Mouse (Mus musculus): Measurements from ENCODE around the gene Gp5. TPM values are rescaled to one million over a fixed set of nuclear protein-coding genes. Genes with fewer than 3 reads are reported as not detected.

Gp5 gene
- total RNA-seq, 2 experiments from 2014 or later = 2.0 to 2.1 TPM

DNA sequence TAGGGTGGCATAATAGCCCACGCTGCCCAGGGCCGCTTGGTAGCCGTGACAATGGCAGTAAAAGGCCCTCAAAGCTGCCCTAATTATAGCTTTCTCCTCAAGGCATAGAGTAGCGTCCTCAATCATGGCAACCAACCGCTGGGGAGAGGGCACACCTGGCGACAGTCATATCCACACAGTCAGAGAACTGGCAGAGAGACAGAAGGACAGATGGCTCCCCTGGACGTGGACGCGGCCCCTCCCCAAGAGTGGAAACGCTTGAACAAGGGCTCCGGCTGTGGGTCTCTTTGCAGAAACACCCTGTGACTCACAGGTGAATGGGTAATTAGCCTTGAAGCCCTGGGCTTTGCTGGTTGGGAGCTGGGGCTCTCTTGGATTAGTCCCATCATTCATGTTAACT, 32.2 kb downstream of the Gp5 start:
- no peak for DNase-seq

DNA sequence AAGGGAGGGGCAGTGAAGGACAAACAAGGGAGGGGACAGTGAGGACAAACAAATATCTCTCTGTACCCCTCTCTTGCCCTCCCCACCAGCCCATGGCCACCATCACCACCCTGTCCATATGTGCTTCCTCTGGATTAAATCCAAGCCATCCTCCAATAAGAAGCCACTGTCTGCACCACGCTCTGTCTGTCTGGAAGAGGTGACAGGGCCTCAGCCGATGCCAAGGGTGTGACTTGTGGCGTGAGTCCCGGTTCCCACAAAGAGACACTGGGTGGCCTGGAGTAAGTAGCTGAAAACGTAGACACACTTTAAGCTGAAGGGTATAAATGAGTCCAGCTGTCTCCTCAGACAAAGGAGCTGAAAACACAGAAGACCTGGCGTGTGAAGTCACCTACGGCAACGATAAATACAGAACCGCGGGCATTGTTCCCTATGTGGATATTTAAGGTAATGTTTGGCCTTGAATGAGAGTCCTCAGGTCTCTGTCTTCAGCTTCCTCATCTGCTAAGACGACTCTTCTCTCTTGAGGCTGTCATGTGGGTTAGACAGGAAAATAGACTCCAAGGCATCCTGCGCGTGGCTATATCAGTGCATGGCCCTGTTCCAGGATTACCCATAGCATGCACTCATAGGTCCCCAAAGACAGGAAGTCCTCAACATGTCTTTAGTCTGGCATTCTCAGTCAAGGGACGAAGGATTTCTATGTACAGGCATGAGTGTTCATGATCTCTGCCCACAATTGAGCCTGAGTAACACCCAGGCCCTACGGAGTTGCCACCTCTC, 34.8 kb downstream of the Gp5 start:
- no peak for DNase-seq

DNA sequence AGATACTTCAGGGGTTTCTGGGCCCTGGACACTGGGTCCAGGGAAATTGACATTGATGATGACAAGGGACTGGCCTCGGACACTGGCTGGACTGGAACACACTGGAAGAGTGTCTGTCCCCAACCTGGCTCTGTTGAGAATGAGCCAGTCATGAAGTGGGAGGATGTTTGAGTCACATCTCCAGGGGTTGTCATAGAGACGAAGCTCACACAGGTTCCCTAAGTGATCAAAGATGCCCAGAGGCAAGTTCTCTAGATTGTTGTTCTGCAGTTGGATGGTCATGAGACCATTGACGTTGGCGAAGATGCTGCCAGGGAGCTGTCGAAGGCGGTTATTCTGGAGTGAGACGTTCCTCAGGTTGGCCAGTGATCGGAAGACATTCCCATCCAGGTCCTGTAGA, 37.5 kb downstream of the Gp5 start:
- no peak for DNase-seq

DNA sequence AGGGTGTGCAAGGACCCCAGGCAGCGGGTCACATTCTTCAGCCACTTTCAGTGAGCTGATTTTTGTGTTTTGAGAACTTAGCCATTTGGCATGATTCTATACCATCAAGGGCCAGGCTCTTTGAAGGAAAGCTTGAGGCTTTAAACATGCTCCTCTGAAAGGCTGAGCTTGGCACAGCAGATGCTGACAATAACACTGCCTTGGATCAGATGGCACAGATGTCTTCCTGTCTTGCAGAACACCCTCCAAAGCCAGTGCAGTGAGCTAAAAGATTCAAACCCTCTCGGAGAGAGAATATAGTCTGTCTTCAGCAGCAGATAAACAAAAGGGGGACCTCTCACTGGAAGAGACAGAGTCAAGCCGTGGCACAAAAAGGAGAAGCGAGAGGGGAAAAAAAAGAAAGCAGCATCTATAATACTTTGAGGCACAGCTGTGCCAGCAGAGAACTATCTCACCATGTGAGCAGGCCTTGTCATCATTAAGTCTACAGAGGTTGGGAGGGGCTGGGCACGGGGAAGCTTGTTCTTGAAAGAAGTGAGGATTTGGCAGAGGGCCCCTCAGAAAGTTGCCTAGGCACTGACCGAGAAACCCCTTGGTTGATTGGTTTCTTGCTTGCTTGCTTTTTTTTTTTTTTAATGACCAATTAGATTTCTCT, 38.5 kb downstream of the Gp5 start:
- DNase-seq = no peak

DNA sequence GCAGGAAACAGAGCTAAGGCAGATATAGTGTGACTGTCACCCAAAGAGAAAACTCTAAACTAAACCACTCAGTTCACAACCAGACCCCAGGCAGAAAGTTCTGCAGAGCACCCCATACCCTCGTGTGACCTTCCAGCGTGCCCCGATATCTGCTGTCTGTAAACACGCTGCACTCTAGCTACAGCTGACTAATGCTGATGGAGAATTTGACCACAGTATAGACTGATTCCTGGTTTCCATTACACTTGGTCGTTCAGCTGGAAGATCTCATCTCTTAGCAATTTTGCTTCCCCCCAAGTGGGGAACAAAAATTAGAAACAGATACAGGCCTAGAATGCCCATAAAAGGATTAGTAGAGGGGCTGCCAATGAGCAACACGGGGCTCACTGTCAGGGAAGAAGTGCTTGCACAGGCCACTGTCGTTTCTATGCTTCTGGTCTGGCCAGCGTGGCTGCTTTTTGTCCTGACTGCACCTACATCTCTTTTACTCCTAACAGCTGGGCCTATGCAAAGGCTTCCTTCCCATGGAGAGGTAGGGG, 39.3 kb downstream of the Gp5 start:
- DNase-seq = no peak

DNA sequence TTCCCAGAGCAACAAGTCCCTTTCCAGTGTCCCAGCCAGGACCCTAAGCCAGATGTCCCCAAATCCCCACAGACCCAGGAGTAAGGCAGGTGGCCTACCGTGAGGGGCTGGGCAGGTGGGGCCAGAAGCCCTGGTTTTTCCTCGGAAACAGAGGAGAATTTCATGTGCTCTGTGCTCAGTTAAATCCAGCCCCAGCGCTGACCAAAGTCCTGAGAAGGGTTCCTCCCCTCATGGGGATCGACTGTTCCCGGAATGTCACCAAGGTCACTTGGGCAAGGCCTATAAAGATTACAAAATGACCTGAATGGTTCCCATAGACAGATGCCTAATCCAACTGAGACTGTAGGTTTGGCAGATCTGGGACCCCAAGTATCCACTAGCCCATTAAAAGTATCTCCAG, 43.2 kb downstream of the Gp5 start, which contains the start of gene Cpn2:
Cpn2 (minus strand) TSS at position 141 of the 400 bp plus-strand sequence.
- DNase-seq = no peak

DNA sequence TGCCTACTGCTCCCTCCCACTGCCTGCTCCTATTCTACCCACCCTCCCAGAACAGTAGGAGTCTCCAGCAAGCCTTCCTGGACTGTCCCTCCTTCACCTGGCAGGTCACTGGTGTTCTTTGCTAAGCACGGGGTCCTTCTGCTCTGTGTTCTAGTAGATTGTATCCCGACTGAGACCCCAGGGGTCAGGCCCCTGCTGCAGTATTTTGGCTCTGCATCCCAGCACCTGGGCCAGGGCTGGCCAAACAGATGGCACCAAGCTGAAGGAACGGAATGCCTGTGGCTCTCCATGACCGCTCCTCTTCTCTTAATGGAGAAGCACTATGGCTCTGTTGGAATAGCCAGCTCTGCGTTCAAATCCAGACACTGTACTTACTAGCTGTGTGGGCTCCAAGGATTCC, 44.0 kb downstream of the Gp5 start:
- no peak for DNase-seq

DNA sequence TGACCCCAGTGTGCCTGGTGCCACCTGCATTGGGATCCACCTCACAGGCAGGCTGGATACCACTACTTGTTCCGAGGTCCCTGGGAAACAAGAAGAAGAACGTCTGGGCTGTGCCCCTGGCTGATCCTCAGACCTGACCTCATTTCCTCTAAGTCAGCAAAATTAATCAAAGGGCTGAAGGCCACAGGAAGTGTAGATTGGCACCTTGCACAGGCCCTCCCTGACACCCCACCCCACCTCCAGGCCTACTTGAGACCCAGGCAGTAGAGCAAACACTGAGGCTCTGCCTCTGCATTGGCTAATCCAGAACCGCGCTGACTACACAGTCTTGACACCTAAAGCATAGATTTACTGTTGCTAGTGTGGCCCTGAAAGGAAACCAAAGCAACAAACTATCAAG, 45.0 kb downstream of the Gp5 start:
- no peak for DNase-seq

DNA sequence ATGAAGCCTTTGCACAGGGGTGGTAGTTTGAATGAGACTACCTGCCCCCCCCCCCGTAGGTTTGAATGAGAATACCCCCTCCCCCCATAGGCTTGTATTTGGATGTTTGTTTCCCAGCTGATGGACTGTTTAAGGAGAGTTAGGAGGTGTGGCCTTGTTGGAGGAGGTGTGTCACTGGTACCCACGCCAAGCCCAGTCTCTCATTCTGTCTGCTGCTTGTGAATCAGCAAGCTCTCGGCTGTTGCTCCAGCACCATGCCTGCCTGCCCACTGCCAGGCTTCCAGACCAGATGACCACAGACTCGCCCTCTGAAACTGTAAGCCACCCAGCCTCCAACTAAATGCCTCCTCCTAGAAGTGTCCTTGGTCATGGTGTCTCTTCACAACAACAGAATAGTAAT, 47.4 kb downstream of the Gp5 start:
- DNase-seq = no peak

DNA sequence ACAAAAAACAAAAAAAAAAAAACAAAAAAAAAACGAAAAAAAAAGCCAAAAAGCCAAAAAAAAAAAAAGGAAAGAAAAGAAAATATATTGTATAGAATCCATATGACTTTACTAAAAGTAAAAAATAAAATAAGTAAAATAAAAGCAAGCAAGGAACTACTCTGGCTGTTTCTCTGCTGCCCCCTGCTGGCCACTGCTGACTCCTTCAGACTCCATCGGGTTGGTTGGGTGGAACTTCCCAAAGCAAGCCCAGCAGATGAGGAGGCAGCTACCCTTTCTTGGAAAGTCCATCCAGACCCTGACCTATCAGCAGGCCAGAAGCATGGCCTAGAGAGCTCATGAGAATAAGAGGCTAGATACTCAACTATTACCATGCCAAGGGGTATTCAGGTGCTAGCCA, 47.9 kb downstream of the Gp5 start:
- peak; percentile 42 to 48 for DNase-seq

DNA sequence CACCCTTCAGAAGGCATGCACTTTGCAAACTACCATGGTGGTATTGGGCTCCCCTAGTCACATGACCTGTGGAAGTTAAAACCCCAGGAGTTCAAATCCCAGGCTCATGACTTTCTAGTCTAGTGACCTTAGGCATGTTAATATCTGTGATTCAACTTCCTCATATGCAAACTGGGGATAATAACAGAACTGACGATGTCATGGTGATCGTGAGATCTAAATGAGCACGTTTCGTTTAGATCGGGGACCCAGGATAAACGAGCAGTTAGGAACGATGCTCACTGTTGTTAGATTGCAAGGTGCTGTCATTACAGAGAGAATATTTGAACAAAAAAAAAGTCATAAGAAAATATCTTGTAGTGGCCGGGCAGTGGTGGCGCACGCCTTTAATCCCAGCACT, 48.4 kb downstream of the Gp5 start:
- DNase-seq = no peak

DNA sequence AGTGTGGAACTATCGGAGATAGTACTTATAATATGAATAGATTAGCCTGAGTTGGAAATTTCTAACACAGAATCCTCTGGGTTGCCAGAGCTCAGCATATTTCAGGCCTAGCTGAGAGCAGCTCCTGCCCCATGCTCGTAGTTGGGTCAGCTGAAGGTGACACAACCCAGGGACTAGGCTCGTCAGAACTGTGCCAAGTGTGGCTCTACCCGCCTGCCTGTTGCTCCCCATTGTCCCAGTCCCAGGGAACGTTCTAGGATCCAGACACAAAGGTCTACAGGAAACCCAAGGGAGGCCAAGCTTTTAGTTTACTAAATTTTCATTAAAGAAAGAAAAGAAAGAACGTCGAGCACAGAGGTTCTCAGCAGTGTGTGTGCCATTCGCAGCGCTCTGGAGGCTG, 49.2 kb downstream of the Gp5 start:
- no peak for DNase-seq

DNA sequence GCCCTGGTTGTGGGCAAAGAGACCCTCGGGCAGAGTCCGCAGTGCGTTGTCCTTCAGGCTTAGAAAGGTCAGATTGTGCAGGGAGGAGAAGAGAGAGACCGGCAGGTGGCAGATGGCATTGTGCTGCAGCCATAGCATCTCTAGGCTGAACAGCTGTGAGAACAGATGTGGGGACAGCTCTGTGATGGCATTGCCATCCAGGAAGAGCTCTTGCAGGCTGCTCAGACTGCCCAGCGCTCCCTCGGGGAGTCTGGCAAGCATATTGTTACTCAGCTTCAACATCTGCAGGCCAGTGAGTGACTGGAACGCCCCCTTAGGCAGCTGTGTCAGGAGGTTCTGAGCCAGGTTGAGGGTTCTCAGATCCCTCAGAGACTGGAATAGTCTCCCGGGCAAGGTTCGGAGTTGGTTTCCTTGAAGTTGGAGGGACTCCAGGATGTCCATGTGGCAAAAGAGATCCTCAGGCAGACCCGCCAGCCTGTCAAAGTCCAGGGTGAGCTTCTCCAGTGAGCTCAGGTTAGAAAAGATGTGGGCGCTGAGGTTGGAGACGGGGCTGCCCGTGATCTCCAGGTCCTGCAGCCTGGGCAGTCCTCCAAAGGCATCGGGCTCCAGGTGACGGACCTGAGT, 50.5 kb downstream of the Gp5 start:
- DNase-seq = no peak

DNA sequence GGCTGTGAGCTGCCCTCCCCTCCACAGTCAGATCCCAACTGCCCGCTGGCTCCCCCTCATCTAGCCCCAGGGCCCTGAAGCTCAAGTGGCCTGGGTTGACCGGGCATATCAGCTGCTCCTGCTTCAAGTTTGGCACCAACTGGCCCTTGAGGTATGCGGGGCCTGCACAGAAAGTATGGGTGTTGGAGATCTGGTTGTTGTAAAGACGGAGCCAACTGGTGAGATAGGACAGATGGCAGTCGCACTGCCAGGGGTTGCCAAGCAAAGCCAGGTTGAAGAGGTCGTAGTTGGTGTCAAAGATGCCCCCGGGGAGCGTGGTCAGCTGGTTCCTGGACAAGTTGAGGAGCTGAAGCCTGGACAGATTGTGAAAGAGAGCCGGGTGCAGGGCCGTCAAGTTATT, 51.1 kb downstream of the Gp5 start:
- DNase-seq = no peak

DNA sequence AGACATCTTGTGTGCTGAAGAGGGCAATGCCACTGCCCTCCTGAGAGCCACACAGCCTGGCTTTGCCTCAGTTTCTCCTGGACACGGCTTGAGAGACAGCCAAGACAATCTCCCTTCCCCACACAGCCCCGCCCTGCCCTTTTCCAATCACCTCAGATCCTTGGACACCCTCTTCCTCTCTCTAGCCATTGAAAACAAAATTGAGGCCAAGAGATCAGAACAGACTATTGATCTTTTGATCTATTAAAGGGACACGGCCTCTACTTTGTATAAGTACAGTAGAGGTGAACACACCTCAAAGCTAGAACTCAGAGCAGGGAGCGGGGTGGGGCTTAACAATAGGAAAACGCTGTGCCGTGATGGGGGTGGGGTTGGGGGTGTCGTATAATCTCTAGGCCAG, 52.1 kb downstream of the Gp5 start:
- DNase-seq = no peak

DNA sequence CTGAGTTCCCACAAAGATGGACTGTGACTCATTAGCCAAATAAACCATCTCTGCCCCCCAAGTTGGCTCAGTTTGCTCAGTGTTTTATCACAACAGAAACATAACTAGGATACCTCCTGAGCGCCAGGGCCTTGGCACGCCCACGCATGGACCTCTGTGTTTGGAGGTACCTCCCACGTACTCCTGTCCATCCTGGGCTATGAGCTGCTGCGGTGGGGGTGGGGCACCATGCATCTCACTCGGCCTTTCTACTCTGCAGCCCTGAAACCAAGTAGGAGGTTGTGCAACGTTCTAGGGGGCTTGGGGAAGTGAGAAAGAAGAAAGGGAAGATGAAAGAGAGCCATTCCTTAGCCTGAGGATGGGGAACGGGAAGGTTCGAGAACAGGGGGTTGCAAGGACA, 52.9 kb downstream of the Gp5 start:
- DNase-seq = no peak

Other genes starting within 250 kb of the Gp5 start
- gene Hes1, start 246.4 kb downstream of the Gp5 start, total RNA-seq (2021) = 10 to 100 TPM; 18.9 to 23.3 TPM
- gene Cpn2, start 43.3 kb downstream of the Gp5 start, total RNA-seq (2021) = not detected
- under 1 TPM; 0.05 to 0.10 TPM for gene Lrrc15, start 27.5 kb downstream of the Gp5 start, total RNA-seq (2021)
- gene Atp13a3, start 95.2 kb upstream of the Gp5 start, total RNA-seq (2021) = 10 to 100 TPM; 70.7 to 72.1 TPM
- gene Tmem44, start 240.1 kb upstream of the Gp5 start, total RNA-seq (2021) = 10 to 100 TPM; 32.3 to 38.0 TPM